Mouse (Mus musculus) liver, postnatal 0 days (tissue): ENCODE data around the gene Tbx18. TPM values are rescaled to one million over a fixed set of nuclear protein-coding genes. Genes with fewer than 3 reads are reported as not detected.

Source experiments
- ATAC-seq: fragments of 200-750 bp; cut with Nextera tagmentation; 2 replicates; pipeline ENCODE4 v1.8.0; 2017; ENCODE audit warnings: mild to moderate bottlenecking, moderate library complexity
- DNase-seq: peaks from one replicate; pipeline ENCODE4 v3.0.0-alpha.2; 2016
- H3K27ac ChIP-seq: fragments of 300-500 bp; sonication (generic); 2 replicates; pipeline ENCODE4 v1.5.1; 2014; ENCODE audit warnings: antibody characterized with exemption, moderate library complexity, mild to moderate bottlenecking, low read depth
- H3K27me3 ChIP-seq: fragments of 300-500 bp; sonication (generic); 2 replicates; pipeline ENCODE4 v1.6.1; 2014; ENCODE audit warnings: low read length, control low read depth, mixed read lengths; ENCODE audit not compliant: insufficient read depth
- H3K36me3 ChIP-seq: fragments of 300-500 bp; sonication (generic); replicated peaks from 2 replicates; pipeline ENCODE4 v1.6.1; 2014; ENCODE audit warnings: mild to moderate bottlenecking, control low read depth, low read length, moderate library complexity, mixed read lengths; ENCODE audit not compliant: insufficient read depth
- H3K4me1 ChIP-seq: fragments of 300-500 bp; sonication (generic); 2 replicates; pipeline ENCODE4 v1.6.1; 2014; ENCODE audit warnings: antibody characterized with exemption, mild to moderate bottlenecking, control low read depth; ENCODE audit not compliant: insufficient read depth
- H3K4me2 ChIP-seq: fragments of 300-500 bp; sonication (generic); 2 replicates; pipeline ENCODE4 v1.6.1; 2014; ENCODE audit warnings: low read depth, mild to moderate bottlenecking, low read length, moderate library complexity, mixed read lengths
- H3K4me3 ChIP-seq: fragments of 300-500 bp; sonication (generic); 2 replicates; pipeline ENCODE4 v1.5.1; 2014; ENCODE audit warnings: low read depth, low read length
- H3K9ac ChIP-seq: fragments of 300-500 bp; sonication (generic); replicated peaks from 2 replicates; pipeline ENCODE4 v1.6.1; 2014; ENCODE audit warnings: mild to moderate bottlenecking, moderate library complexity
- H3K9me3 ChIP-seq: fragments of 300-500 bp; sonication (generic); 2 replicates; pipeline ENCODE4 v1.6.1; 2016; ENCODE audit warnings: mild to moderate bottlenecking, control low read depth, low read length, mixed read lengths
- CTCF ChIP-seq: sonication (generic); IDR thresholded peaks from 2 replicates; pipeline ENCODE4 v1.5.1; 2016; ENCODE audit warnings: antibody characterized with exemption, low read depth
- EP300 ChIP-seq: IDR thresholded peaks from 2 replicates; pipeline ENCODE4 v1.6.1; 2016; ENCODE audit warnings: antibody characterized with exemption, low read depth, mild to moderate bottlenecking
- WGBS: fragments of 180-500 bp; shearing (Covaris S2); extraction: QIAGEN DNeasy Blood & Tissue Kit; methylation state at CpG from one replicate; pipeline ENCODE4 v1.1.7; 2014; ENCODE audit not compliant: insufficient replicate concordance; 5-methylcytosine and 5-hydroxymethylcytosine counted together
- polyA plus RNA-seq: library from polyadenylated mRNA; unstranded; fragments of >200 nt; fragmentation: Nextera tagmentation; extraction: Ambion mirVana; gene quantifications from 2 replicates; pipeline ENCODE4 v1.2.1, GENCODE M21; 2015

The Tbx18 gene
- polyA plus RNA-seq, 1 experiment from 2014 or later: not detected

GRCm38 (mm10) chr9:87728107-87728506 lies 3.0 kb downstream of the Tbx18 start:
- ATAC-seq (no peak), DNase-seq (no peak)
- no peaks in the 10 kb centered on the region for H3K36me3 ChIP-seq
- no peak overlapping the region for H3K27ac ChIP-seq
- H3K9ac ChIP-seq: no peak overlapping the region
- H3K27me3 ChIP-seq: peaks cover 69% of the 10 kb centered on the region
- peaks cover 13% of the 10 kb centered on the region for H3K4me1 ChIP-seq
- no peak overlapping the region for H3K4me2 ChIP-seq
- H3K4me3 ChIP-seq: no peak overlapping the region
- 25% methylated on average over 3 of the region's 3 CpGs for WGBS
- H3K9me3 ChIP-seq: no peaks in the 10 kb centered on the region
- no peak for TF ChIP-seq EP300
- TF ChIP-seq CTCF: no peak

GRCm38 (mm10) chr9:87727155-87727953 lies 3.7 kb downstream of the Tbx18 start:
- Histone ChIP-seq H3K9me3 (no peaks in the 10 kb centered on the region), H3K36me3 (no peaks in the 10 kb centered on the region), H3K9ac (no peak overlapping the region), H3K27ac (no peak overlapping the region), H3K4me1 (peaks cover 13% of the 10 kb centered on the region), H3K4me2 (no peak overlapping the region), H3K4me3 (no peak overlapping the region), H3K27me3 (peaks cover 61% of the 10 kb centered on the region)
- no peak for TF ChIP-seq EP300
- no peak for TF ChIP-seq CTCF
- WGBS: 12% methylated on average over 12 of the region's 12 CpGs
- no peak for ATAC-seq
- no peak for DNase-seq

GRCm38 (mm10) chr9:87721793-87722192 lies 9.3 kb downstream of the Tbx18 start:
- Histone ChIP-seq H3K36me3 (no peaks in the 10 kb centered on the region), H3K27ac (no peak overlapping the region), H3K27me3 (peaks cover 20% of the 10 kb centered on the region), H3K4me2 (no peak overlapping the region), H3K9me3 (no peaks in the 10 kb centered on the region), H3K4me1 (no peaks in the 10 kb centered on the region), H3K4me3 (no peak overlapping the region), H3K9ac (no peak overlapping the region)
- ATAC-seq: no peak
- DNase-seq: no peak
- WGBS: 52% methylated on average over 2 of the region's 2 CpGs
- TF ChIP-seq CTCF (no peak), EP300 (no peak)

DNA sequence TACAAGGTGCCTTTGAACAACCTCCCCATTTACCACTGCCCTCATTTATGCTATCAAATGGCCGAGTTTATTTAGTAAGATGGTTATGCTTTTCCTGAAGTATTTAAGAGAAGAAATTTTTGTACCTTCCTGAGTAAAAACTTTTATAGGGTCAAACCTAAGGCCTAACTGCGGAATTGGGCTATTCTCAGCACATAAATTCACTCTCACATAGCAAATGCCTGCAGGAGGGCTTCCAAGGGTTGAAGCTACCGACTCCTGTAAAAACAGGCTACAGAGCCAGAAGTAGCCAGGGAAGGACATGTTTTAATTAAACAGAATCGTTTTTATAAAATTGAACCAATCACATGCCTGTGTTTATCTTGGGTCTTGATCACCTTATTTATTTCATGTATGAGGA lies 20.7 kb downstream of the Tbx18 start:
- Histone ChIP-seq H3K4me3 (no peak overlapping the region), H3K36me3 (no peaks in the 10 kb centered on the region), H3K4me1 (no peaks in the 10 kb centered on the region), H3K27me3 (no peaks in the 10 kb centered on the region), H3K9me3 (no peaks in the 10 kb centered on the region), H3K4me2 (no peak overlapping the region), H3K9ac (no peak overlapping the region), H3K27ac (no peak overlapping the region)
- 60% methylated on average over 4 of the region's 4 CpGs for whole genome bisulfite sequencing
- ATAC-seq (no peak), DNase-seq (no peak)
- TF ChIP-seq EP300: no peak

DNA sequence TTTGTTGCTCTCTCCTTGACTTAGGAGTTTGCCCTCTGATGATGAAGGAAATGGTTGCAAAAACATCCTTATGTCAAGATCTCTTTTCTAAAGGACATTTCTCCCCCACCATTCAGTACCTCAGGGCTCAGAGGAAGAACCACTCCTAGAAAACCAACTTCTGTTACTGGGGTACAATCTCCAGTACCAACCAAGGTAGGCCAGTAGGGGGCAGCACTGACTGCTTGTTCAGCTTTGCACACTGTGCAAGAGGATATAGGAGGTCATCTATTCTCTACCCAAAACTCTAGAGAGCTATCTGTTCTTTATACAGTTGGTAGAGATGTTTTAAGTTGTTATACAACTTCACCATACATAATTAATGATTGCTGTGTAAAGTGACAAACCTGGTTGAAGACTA lies 22.9 kb downstream of the Tbx18 start:
- H3K27ac ChIP-seq: no peak overlapping the region
- H3K4me2 ChIP-seq: no peak overlapping the region
- H3K9me3 ChIP-seq: no peaks in the 10 kb centered on the region
- H3K27me3 ChIP-seq: no peaks in the 10 kb centered on the region
- ATAC-seq: no peak
- no peak overlapping the region for H3K9ac ChIP-seq
- H3K36me3 ChIP-seq: no peaks in the 10 kb centered on the region
- H3K4me3 ChIP-seq: no peak overlapping the region
- TF ChIP-seq CTCF (peak; percentile 71), EP300 (no peak)
- DNase-seq: peak; percentile 65
- no peaks in the 10 kb centered on the region for H3K4me1 ChIP-seq

- H3K4me1 ChIP-seq: no peaks in the 10 kb centered on the region
- H3K27me3 ChIP-seq: no peaks in the 10 kb centered on the region
- WGBS: 71% methylated on average over 2 of the region's 2 CpGs
- ATAC-seq: no peak
- TF ChIP-seq EP300 (no peak), CTCF (no peak)
- H3K4me3 ChIP-seq: no peak overlapping the region
- H3K27ac ChIP-seq: no peak overlapping the region
- no peaks in the 10 kb centered on the region for H3K36me3 ChIP-seq
- H3K9ac ChIP-seq: no peak overlapping the region
- H3K9me3 ChIP-seq: no peaks in the 10 kb centered on the region
- no peak for DNase-seq
- no peak overlapping the region for H3K4me2 ChIP-seq
These were observed 28.8 kb downstream of the Tbx18 start for GRCm38 (mm10) chr9:87702267-87702666.
